Mouse (Mus musculus): Measurements from ENCODE around the gene Txn2.

Txn2 gene

DNA sequence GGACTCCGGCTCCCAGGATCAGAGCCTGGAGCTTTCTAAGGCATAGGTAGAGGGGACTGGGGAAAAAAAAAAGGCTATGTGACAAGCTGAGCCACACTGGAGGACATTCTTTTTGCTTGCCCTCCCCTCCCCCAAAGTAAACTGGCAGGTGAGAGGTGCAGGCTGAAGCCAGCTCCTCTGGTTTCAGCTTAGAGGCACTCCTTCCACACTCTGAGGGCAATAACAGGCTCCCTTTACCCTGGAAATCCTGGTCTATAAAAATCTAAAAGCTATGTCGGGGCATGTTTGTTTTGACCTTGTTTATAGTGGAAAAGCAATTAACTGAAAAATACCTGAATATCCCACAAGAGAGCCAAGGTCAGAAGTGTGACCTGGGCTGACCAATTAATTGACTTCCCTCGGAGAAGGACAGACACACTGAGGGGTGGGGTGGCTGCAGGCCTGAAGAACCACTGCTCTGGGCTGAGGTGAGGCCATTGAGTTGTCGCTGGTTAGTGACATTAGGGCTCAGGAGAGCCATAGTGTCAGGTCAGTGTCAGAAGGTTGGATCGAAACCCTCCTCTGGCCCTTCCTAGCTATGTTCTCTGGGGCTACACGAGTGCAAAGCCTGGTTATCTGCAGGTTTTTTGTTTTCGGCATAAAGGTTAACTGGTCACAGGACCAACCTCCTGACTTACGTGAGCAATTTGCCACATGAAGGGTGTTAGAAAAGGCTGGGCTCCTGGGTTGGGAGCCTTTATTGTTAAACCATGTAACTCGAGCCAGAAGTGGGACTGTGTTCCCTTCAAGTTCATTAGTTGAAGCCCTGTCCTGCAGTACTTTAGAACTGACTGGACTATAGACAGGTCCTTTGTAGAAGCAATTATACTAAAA, 20.9 kb downstream of the Txn2 start:
- no peak for DNase-seq (ENCODE audit: low read depth, low spot score)

GRCm38 (mm10) chr15:77906545-77906944, 22.3 kb downstream of the Txn2 start:
- no peak for DNase-seq (ENCODE audit: low read depth, low spot score)

DNA sequence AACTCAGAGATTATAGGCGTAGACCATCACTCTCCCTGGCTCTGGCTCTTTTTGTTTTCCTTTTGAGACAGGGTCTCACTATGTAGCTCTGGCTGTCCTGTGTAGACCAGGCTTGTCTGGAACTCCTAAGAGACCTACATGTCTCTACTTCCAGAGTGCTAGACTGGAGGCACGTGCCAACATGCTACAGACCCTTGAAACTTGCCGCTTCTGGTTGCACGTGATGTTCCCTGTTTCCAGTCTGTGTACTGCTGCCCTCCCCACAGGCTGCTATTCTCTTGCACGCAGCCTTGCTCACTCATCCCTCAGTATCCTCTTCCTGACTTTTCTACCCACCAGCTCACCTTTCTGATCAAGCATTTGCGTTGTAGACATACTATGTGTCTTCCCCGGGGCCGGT, 22.7 kb downstream of the Txn2 start:
- no peak for DNase-seq (ENCODE audit: low read depth, low spot score)

- DNase-seq (ENCODE audit: low read depth, low spot score), result peak; percentile 79
Observed at GRCm38 (mm10) chr15:77905275-77905970, 23.4 kb downstream of the Txn2 start.

DNA sequence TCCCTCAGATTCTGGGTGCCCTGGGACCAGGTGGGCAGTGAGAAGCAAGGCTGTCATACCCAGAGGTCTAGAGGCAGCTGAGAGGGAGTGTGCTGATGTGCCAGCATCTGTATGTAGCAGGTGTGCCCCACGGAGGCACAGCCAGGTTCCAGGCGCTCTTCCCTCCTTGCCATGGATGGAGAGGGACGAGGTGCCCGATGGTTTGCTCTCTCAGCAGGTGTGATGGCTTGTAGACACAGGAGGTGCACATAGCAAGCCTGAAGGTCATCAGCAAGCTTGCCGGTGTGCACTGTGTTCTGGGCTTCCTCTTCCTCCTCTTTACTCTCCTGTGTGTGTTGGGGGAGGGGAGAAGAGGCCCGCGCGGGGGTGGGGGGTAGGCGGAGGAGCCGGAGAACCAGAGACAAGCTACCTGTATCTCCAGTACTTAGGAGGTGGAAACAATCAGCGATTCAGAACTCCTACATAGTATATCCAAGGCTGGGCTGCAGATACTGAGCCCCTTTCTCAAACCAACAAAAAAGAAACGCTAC, 24.4 kb downstream of the Txn2 start:
- DNase-seq (ENCODE audit: low read depth, low spot score), result no peak

- no peak for DNase-seq (ENCODE audit: low read depth, low spot score)
Observed at GRCm38 (mm10) chr15:77903176-77903575, 25.6 kb downstream of the Txn2 start.

DNA sequence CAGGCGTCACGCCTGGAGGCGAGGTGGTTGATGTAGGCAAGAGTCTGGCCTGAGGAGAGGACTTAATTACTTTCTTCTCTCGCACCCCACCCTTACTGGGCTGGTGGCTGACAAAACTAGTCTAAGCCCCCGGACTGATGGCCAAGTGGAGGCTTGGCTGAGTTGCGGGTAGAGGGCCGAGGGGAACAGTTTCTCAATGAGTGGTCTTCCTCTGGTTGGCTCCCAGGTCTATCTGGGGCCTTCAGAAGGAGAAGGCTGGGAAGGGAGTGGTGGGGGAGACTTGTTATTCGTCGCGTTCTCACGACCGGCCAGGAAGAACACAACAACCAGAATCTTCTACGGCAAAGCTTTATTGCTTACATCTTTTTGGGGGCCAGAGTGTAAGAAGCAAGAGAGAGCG, 33.9 kb downstream of the Txn2 start:
- DNase-seq (ENCODE audit: low read depth, low spot score), result no peak

GRCm38 (mm10) chr15:77893292-77893691, 35.5 kb downstream of the Txn2 start:
- DNase-seq (ENCODE audit: low read depth, low spot score), result no peak

DNA sequence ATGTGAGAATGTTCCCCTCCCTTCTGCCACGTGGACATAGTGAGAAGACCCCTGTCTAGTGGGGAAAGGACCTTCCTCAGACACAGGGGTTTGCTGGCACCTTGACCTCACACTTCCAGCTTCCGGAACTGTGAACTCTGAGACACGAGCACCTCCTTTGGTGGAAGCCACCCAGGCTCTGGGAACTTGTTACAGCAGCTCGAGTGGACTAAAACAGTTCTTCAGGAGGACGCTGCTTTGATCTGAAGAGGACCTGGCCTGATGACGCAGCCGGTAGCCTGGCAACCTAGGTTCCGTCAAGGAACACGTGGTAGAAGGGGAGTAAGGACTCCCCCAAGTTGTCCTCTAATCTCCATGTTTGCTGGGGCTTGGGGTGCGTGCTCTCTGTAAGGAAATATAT, 36.4 kb downstream of the Txn2 start:
- DNase-seq (ENCODE audit: low read depth, low spot score), result no peak

- no peak for DNase-seq (ENCODE audit: low read depth, low spot score)
Observed at GRCm38 (mm10) chr15:77891766-77892165, 37.0 kb downstream of the Txn2 start.

DNA sequence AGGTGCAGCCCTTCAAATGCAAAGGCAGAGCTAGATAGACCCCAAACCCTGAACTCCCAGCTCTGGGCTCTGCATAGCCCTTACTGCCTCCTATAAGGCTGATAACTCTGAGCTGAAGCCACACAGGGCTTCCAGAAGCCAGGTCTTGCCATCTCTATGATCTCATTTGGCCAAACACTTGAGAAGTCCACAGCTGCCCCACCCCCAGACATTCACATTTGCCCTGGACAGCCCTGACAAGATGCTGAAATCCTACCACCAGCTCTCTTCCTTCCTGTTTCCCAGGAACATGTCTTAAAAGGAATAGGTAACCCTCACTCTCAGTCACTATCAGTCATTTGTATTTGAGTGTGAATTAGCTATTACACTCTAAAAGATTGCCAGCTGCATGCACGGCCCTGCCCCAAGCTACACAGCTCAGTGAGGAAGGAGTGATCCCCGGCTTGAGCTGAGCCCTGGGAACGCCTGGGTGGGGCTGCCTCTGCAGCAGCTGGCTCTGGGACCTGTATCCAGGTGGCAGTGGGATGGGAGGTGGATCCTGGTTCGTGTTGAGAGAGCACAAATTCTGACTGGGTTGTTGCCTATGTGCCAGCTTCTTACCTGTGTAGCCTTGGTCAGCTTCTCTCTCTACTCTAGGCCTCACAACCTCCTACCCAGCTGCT, 38.9 kb downstream of the Txn2 start:
- no peak for DNase-seq (ENCODE audit: low read depth, low spot score)

- no peak for DNase-seq (ENCODE audit: low read depth, low spot score)
Observed at GRCm38 (mm10) chr15:77888286-77888685, 40.5 kb downstream of the Txn2 start.

- DNase-seq (ENCODE audit: low read depth, low spot score), result no peak
Observed at GRCm38 (mm10) chr15:77887093-77887488, 41.7 kb downstream of the Txn2 start.

GRCm38 (mm10) chr15:77886369-77887092, 42.3 kb downstream of the Txn2 start:
- DNase-seq (ENCODE audit: low read depth, low spot score), result no peak

DNA sequence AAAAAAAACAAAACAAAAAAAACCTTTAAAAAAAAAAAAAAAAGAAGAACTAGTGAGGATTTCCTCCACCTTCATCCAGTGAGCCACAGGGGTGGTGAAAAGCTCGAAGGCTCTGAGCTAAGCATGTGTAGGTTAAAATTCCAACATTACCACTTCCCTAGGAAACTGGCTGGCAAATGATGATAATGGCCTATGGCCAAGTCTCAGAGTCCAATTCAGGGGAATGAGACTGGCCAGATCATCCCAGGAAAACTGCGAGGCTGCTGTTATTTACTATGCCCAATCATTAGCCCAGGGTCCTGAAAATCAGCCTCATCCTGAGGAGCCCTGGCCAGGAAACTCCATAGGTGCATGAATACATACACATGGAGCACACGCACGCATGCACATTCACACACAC, 42.9 kb downstream of the Txn2 start:
- no peak for DNase-seq (ENCODE audit: low read depth, low spot score)

- DNase-seq (ENCODE audit: low read depth, low spot score), result no peak
Observed at GRCm38 (mm10) chr15:77885159-77885558, 43.6 kb downstream of the Txn2 start.

- DNase-seq (ENCODE audit: low read depth, low spot score), result no peak
Observed at GRCm38 (mm10) chr15:77883697-77884010, 45.2 kb downstream of the Txn2 start.

GRCm38 (mm10) chr15:77882797-77883696, 45.8 kb downstream of the Txn2 start:
- peak; percentile 79 for DNase-seq (ENCODE audit: low read depth, low spot score)

DNA sequence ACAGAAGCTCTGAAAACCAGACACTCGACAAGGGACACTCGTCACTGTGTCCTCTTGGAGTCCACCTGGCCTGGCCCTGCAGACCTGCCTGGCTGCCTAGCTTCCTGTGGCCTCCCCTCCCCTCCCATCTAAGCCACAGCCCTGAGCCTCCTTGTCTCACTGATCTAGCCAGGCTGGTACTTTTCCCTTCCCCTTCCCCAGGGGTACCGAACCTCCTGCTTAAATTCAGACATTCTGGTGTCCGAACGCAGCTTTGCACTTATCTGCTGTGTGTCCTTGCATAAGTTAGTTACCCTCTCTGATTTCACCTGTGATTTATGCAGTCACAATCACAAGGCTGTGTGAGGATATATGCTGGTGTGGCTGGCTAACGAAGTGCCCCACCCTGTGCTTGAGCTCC, 46.5 kb downstream of the Txn2 start:
- DNase-seq (ENCODE audit: low read depth, low spot score), result no peak

DNA sequence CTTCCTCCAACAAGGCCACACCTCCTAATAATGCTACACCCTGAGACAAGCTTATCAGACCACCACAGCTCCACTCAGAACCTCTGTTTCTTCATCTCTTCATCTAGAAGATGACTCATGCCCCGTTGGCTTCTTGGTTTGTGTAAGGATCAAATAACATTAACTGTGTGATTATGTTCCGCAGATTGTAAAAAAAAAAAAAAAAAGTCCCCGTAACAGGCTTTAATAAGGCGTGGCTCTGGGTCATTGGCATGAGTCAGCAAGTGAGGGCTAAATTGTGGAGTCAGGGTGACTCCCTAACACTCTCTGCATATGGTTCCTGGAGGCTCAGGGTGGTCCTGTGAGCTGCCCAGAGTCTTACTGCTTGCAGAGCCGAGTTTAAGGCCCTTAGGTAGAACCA, 47.1 kb downstream of the Txn2 start:
- DNase-seq (ENCODE audit: low read depth, low spot score), result no peak

GRCm38 (mm10) chr15:77880738-77881137, 48.1 kb downstream of the Txn2 start:
- DNase-seq (ENCODE audit: low read depth, low spot score), result no peak
